Mouse (Mus musculus): ENCODE measurements around the gene Brd2.

The Brd2 gene

GRCm38 (mm10) chr17:34093199-34093874 lies 29.1 kb downstream of the Brd2 start:
- no peaks in the 10 kb centered on the region for H3K27me3 ChIP-seq (ENCODE audit: control insufficient read depth, insufficient read depth, low read length, poor library complexity, severe bottlenecking)
- H3K36me3 ChIP-seq (ENCODE audit: control insufficient read depth, insufficient read depth, low read length, poor library complexity, severe bottlenecking): peaks cover 16% of the 10 kb centered on the region
- no peak for DNase-seq (ENCODE audit: low read depth, low spot score)

GRCm38 (mm10) chr17:34092197-34092875 lies 30.1 kb downstream of the Brd2 start, which contains the start of gene H2-Oa:
Gene H2-Oa, plus strand, starts transcription at chr17:34092340.
- peak; percentile 80 for DNase-seq (ENCODE audit: low read depth, low spot score)
- Histone ChIP-seq H3K36me3 (ENCODE audit: control insufficient read depth, insufficient read depth, low read length, poor library complexity, severe bottlenecking) (peaks cover 16% of the 10 kb centered on the region), H3K27me3 (ENCODE audit: control insufficient read depth, insufficient read depth, low read length, poor library complexity, severe bottlenecking) (no peaks in the 10 kb centered on the region)

- peak; percentile 83 for DNase-seq (ENCODE audit: low read depth, low spot score)
- peaks cover 14% of the 10 kb centered on the region for H3K36me3 ChIP-seq (ENCODE audit: control insufficient read depth, insufficient read depth, low read length, poor library complexity, severe bottlenecking)
Measured at GRCm38 (mm10) chr17:34090923-34091322, 31.5 kb downstream of the Brd2 start.

GRCm38 (mm10) chr17:34088124-34088523 lies 34.3 kb downstream of the Brd2 start:
- Histone ChIP-seq H3K27me3 (ENCODE audit: control insufficient read depth, insufficient read depth, low read length, poor library complexity, severe bottlenecking) (no peaks in the 10 kb centered on the region), H3K36me3 (ENCODE audit: control insufficient read depth, insufficient read depth, low read length, poor library complexity, severe bottlenecking) (no peaks in the 10 kb centered on the region)
- no peak for DNase-seq (ENCODE audit: low read depth, low spot score)

More at GRCm38 (mm10) chr17:34090923-34091322, 31.5 kb downstream of the Brd2 start:
- H3K27me3 ChIP-seq (ENCODE audit: control insufficient read depth, insufficient read depth, low read length, poor library complexity, severe bottlenecking): no peaks in the 10 kb centered on the region

- no peaks in the 10 kb centered on the region for H3K36me3 ChIP-seq (ENCODE audit: control insufficient read depth, insufficient read depth, low read length, poor library complexity, severe bottlenecking)
- H3K27me3 ChIP-seq (ENCODE audit: control insufficient read depth, insufficient read depth, low read length, poor library complexity, severe bottlenecking): no peaks in the 10 kb centered on the region
- DNase-seq (ENCODE audit: low read depth, low spot score): no peak
Measured at GRCm38 (mm10) chr17:34087386-34087785, 35.0 kb downstream of the Brd2 start.

- Histone ChIP-seq H3K27me3 (ENCODE audit: control insufficient read depth, insufficient read depth, low read length, poor library complexity, severe bottlenecking) (no peaks in the 10 kb centered on the region), H3K36me3 (ENCODE audit: control insufficient read depth, insufficient read depth, low read length, poor library complexity, severe bottlenecking) (no peaks in the 10 kb centered on the region)
- DNase-seq (ENCODE audit: low read depth, low spot score): no peak
Measured at GRCm38 (mm10) chr17:34083104-34083503, 39.3 kb downstream of the Brd2 start.

GRCm38 (mm10) chr17:34079621-34080020 lies 42.8 kb downstream of the Brd2 start:
- H3K27me3 ChIP-seq (ENCODE audit: control insufficient read depth, insufficient read depth, low read length, poor library complexity, severe bottlenecking): no peaks in the 10 kb centered on the region
- H3K36me3 ChIP-seq (ENCODE audit: control insufficient read depth, insufficient read depth, low read length, poor library complexity, severe bottlenecking): no peaks in the 10 kb centered on the region
- peak; percentile 86 for DNase-seq (ENCODE audit: low read depth, low spot score)

- Histone ChIP-seq H3K36me3 (ENCODE audit: control insufficient read depth, insufficient read depth, low read length, poor library complexity, severe bottlenecking) (no peaks in the 10 kb centered on the region), H3K27me3 (ENCODE audit: control insufficient read depth, insufficient read depth, low read length, poor library complexity, severe bottlenecking) (no peaks in the 10 kb centered on the region)
- DNase-seq (ENCODE audit: low read depth, low spot score): no peak
Measured at GRCm38 (mm10) chr17:34079002-34079401, 43.4 kb downstream of the Brd2 start.

- Histone ChIP-seq H3K36me3 (ENCODE audit: control insufficient read depth, insufficient read depth, low read length, poor library complexity, severe bottlenecking) (no peaks in the 10 kb centered on the region), H3K27me3 (ENCODE audit: control insufficient read depth, insufficient read depth, low read length, poor library complexity, severe bottlenecking) (no peaks in the 10 kb centered on the region)
- no peak for DNase-seq (ENCODE audit: low read depth, low spot score)
Measured at GRCm38 (mm10) chr17:34078148-34078547, 44.3 kb downstream of the Brd2 start.

- H3K36me3 ChIP-seq (ENCODE audit: control insufficient read depth, insufficient read depth, low read length, poor library complexity, severe bottlenecking): no peaks in the 10 kb centered on the region
- DNase-seq (ENCODE audit: low read depth, low spot score): peak; percentile 92
- no peaks in the 10 kb centered on the region for H3K27me3 ChIP-seq (ENCODE audit: control insufficient read depth, insufficient read depth, low read length, poor library complexity, severe bottlenecking)
Measured at GRCm38 (mm10) chr17:34077549-34077948, 44.9 kb downstream of the Brd2 start.

- Histone ChIP-seq H3K36me3 (ENCODE audit: control insufficient read depth, insufficient read depth, low read length, poor library complexity, severe bottlenecking) (no peaks in the 10 kb centered on the region), H3K27me3 (ENCODE audit: control insufficient read depth, insufficient read depth, low read length, poor library complexity, severe bottlenecking) (no peaks in the 10 kb centered on the region)
- peak; percentile 89 for DNase-seq (ENCODE audit: low read depth, low spot score)
Measured at GRCm38 (mm10) chr17:34075271-34075670, 47.2 kb downstream of the Brd2 start.

GRCm38 (mm10) chr17:34072091-34072490 lies 50.3 kb downstream of the Brd2 start:
- DNase-seq (ENCODE audit: low read depth, low spot score): peak; percentile 80
- Histone ChIP-seq H3K27me3 (ENCODE audit: control insufficient read depth, insufficient read depth, low read length, poor library complexity, severe bottlenecking) (no peaks in the 10 kb centered on the region), H3K36me3 (ENCODE audit: control insufficient read depth, insufficient read depth, low read length, poor library complexity, severe bottlenecking) (no peaks in the 10 kb centered on the region)

- H3K36me3 ChIP-seq (ENCODE audit: control insufficient read depth, insufficient read depth, low read length, poor library complexity, severe bottlenecking): no peaks in the 10 kb centered on the region
- DNase-seq (ENCODE audit: low read depth, low spot score): no peak
- no peaks in the 10 kb centered on the region for H3K27me3 ChIP-seq (ENCODE audit: control insufficient read depth, insufficient read depth, low read length, poor library complexity, severe bottlenecking)
Measured at GRCm38 (mm10) chr17:34068864-34069263, 53.6 kb downstream of the Brd2 start.

Measured in splenic B cell, adult 2 months (primary cell).